Mouse (Mus musculus) bone marrow macrophage, adult 2 months (primary cell): ENCODE results near the gene Sufu.

Experiments used
- CTCF ChIP-seq: IDR thresholded peaks from 2 replicates; pipeline ENCODE4 v1.5.1; 2012; ENCODE audit warnings: low read depth, mild to moderate bottlenecking, low read length, moderate library complexity
- POLR2A ChIP-seq: IDR thresholded peaks from 2 replicates; pipeline ENCODE4 v1.6.1; 2012; ENCODE audit warnings: mild to moderate bottlenecking, low read depth, low read length, borderline replicate concordance

- no peak for TF ChIP-seq POLR2A
- peak; percentile 47 for TF ChIP-seq CTCF
Measured at GRCm38 (mm10) chr19:46369204-46369603, 27.5 kb upstream of the Sufu start.
